Mouse (Mus musculus) adipocyte (in vitro differentiated cells): ENCODE data around the gene Jup.
A peak's percentile ranks its signal among the peaks of the same experiment; 100 is the strongest.

Experiments
- DNase-seq: peaks from one replicate; pipeline ENCODE4 v3.0.0-alpha.2; 2016; ENCODE audit warnings: low spot score

Gene Jup

GRCm38 (mm10) chr11:100357408-100357807 lies 40.2 kb downstream of the Jup start:
- DNase-seq, result no peak

DNA sequence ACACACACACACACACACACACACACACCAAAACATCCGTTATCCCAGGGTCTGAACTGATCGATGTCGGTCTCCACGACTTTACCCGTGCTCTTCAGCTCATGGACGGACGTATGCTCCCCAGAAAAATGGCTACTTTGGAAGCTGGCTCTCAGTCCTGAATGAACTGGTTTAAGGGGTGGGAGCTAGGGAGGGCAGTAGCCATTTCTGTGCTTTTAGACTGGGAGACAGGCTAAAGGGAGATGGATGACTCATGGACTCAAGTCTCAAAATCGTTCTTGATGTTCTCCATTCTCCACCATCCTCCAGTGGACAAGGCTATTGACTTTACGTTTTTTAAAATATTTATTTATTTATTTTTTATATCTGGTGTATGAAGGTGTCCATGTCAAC lies 40.7 kb downstream of the Jup start:
- no peak for DNase-seq

DNA sequence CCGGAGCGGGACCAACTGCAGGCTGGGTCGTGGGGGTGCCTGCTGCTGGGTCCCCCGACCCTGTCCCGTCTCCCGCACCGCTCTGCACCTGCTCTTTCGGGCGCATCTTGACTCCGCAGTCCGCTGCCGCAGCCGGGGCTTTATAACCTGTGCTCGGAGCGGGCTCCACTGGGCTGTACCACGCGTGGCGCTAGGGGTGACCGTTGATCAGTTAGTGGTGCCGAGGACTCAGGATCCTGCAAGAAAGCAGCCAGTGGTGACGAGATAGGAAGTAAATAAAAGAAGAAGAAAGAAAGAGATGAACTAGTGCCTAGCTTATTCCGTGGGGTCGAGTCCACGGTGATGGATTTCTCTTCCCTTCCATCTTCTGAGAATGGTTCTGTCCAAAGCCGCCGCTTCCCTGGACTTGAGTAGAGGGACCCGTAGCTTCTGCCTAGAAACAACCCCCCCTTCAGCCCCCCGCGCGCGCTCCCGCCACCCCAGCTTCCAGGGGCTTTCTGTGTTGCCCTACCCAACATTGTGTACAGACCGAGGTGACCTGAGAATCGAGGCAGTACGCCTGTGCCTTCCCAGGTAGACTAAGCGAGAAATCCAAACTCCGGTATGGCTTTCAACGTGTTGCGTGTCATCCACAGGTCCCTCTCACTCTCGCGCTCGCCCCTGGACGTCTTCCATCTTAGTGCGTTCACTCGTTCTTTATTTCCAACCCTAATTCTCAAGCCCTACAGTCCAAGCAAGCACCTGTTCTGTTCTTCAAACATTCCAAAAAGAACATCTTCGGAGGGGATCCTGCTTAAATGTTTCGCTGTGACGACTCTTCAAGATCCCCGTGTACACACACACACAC lies 41.4 kb downstream of the Jup start, which contains the start of gene Hap1:
Gene Hap1, minus strand, starts transcription at position 157 of the 847 bp plus-strand sequence.
- DNase-seq, result no peak

DNA sequence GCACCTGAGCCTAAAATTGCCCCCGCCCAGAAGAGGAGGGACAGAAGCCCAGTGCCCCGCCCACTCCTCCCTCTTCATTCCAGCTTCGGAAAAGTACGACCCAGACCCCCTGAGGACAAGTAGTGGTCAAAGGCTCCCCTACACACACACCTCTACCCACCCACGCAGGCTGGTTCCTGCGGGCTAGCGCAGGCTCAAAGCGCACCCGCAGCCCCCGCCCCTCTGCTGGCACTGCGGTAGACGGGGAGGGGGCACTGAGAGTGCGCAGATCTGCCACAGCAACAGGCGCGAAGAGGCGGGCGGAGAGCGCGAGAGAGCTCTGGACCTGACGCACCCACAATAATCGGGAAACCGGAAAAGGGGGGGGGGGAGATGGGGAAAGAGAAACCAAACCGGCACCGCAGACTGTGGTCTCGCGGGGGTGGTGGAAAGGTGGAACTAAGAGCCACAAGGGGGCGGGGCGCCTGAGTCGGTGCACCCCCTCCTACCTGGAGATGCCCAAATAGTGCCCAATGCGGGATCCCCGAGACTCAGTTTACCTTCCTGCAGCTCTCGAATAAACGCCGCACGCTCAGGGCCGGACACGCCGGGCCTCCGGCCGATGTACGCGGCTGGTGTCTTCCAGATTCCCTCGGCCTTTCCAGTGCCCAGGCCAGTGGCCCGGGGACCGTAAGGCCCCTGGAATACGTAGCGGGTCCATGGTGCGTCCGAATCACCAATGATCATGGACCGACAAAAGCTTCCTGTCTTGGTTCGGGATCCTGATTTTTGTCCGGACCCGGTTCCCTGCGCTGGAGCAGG lies 42.2 kb downstream of the Jup start:
- DNase-seq, result no peak

DNA sequence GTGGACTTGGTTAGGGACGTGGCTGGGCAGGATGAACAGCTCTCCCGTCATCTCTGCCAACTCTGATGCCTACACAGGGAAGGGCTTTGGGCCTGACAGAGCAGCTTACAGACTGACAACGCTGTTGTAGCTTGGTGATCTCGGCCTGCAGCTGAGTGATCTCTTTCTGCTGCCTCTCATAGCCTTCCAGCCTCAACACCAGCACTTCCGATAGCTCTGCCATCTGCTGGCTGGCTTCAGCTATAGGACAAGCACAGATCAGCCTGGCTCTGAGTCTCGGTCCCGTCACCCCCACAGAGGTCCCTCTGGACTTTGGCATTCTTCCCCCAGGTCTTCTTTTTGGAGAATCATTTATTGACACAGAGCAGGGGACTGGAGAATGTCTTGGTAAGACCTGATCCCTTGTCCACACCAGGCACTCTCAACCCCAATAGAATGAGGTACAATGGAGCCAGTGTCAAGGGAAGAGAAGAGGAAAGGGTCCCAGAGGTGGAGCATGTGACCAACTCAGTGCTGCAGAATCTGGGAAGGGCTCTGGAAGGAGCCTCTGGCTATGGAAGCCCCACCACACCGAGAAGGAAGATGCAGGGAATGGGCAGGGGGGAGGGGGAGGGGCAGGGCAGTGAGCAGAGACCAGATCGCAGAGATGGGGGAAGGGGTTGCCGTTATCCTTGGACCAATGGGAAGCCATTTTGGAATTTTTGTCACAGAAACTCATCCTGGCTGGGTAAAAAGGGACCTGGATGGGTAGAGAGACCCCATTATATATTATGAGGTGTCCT lies 45.3 kb downstream of the Jup start:
- peak; percentile 60 for DNase-seq

GRCm38 (mm10) chr11:100344269-100344668 lies 53.3 kb downstream of the Jup start:
- DNase-seq, result no peak

GRCm38 (mm10) chr11:100335731-100336130 lies 61.8 kb downstream of the Jup start:
- DNase-seq, result no peak

- no peak for DNase-seq
These were observed 63.6 kb downstream of the Jup start, which contains the start of gene Gast for GRCm38 (mm10) chr11:100333944-100334457. Gene Gast, plus strand, starts transcription at chr11:100334407.

DNA sequence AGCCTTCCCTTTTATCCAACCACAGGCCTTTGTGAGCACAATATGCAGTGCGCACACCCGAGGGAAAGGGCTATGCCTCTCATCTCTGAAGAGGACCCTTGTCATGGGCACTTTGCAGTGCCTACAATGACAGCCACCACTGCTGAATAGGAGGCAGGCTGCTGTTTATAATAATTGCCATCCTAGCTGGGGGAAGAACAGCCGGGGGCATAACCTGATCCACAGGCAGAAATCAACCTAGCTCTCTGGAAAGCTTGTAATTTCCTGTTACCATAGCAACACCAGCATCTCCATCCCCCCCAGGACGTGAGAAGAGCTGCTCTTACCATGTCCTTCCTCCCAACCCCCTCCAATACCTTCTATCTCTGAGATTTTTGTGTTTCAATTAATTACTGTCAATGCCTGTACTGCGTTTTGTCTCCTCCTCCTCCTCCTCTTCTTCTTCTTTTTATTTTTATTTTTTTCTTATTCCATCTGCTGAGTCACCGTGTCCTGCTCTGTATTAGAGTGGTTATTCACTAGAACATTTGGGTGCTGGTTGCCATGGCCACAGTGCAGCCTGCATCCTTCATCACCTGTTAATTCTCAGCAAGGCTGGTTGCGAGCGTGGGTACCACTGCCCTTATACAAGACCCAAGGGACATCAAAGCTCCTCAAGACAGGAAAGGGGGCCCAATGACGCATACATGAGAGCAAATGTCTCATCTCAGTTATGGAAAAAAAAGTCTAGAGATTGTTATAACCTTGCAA lies 64.6 kb downstream of the Jup start:
- no peak for DNase-seq

- DNase-seq, result peak; percentile 74
These were observed 66.7 kb downstream of the Jup start for GRCm38 (mm10) chr11:100330816-100331375.

DNA sequence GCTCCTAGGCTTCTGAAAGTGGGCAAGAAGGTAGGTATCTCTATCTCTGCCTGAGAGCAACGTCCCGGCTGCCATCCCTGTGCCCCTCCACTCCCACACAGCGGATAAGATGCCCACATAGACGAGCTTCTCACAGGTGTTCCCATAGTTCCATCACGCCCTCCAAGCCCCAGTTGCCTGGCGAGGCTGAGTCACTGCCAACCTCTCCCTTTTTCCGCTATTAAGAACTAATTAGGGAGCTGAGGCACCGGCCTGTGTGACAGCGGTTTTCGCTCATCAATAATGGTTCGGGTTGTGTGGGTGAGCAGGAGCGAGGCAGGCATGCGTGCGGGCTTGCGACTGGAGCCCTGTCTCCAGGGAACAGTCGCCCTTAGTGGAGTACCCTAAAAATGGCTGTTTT lies 67.3 kb downstream of the Jup start:
- no peak for DNase-seq

GRCm38 (mm10) chr11:100327761-100328160 lies 69.8 kb downstream of the Jup start:
- no peak for DNase-seq

DNA sequence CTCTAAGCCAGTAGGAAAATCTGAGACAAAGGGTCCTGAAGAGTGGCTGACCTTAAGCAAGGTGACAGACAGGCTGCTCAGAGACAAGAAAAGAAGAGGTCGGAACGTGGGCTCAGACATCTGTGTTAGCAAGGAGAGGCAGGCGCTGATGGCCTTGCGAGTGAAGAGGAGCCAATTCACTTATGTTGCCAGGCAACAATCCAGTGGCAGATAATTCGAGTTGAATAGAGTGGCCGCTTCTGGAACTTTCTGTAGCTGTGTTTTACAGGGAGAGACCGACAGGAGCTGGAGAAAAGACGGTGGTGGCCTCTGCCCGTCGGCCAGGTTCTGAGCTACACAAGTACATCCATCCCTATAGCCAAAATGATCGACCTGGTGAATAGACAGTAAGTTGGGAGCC lies 70.2 kb downstream of the Jup start:
- no peak for DNase-seq

GRCm38 (mm10) chr11:100325062-100325629 lies 72.4 kb downstream of the Jup start:
- no peak for DNase-seq

DNA sequence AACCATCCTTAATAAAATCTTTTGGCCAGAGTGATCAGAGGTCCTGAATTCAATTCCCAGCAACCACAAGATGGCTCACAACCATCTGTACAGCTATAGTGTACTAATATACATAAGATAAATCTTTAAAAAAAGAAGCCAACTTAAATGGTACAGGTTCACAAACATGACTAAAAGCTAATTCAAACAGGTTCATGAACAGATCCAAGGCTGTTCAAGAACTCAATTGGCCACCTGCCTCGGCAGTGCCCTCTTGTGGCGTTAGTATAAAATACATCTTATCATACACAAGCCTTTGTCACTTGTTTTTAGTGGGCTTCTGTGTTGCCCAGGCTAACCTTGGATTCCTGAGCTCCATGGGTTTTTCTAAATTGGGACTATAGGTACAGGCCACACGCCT lies 74.0 kb downstream of the Jup start:
- peak; percentile 83 for DNase-seq

DNA sequence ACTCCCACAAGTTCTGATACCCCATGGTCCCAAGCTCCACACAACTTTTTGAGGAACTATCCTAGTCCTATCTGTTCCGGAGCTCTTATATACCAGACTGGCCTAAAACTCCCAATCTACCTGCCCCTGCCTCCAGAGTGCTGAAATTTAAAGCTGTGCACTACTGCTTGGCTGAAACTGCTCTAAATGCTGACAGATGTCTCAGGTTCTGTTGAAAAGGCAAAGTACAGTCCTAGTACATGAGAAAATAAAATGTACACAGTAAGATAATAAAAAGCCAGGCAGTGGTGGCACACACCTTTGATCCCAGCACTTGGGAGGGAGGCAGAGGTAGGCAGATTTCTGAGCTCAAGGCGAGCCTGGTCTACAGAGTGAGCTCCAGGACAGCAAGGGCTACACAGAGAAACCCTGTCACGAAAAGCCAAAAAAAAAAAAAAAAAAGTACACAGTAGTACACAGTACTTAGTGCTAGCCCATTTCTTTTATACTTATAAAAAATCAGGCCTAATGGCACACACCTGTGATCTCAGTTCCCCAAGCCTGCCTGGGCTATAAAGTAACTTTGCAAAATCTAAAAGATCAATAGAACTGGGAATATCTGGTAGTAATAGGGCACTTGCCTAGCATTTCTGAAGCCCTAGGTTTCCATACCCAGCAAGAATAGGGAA lies 74.8 kb downstream of the Jup start:
- no peak for DNase-seq

DNA sequence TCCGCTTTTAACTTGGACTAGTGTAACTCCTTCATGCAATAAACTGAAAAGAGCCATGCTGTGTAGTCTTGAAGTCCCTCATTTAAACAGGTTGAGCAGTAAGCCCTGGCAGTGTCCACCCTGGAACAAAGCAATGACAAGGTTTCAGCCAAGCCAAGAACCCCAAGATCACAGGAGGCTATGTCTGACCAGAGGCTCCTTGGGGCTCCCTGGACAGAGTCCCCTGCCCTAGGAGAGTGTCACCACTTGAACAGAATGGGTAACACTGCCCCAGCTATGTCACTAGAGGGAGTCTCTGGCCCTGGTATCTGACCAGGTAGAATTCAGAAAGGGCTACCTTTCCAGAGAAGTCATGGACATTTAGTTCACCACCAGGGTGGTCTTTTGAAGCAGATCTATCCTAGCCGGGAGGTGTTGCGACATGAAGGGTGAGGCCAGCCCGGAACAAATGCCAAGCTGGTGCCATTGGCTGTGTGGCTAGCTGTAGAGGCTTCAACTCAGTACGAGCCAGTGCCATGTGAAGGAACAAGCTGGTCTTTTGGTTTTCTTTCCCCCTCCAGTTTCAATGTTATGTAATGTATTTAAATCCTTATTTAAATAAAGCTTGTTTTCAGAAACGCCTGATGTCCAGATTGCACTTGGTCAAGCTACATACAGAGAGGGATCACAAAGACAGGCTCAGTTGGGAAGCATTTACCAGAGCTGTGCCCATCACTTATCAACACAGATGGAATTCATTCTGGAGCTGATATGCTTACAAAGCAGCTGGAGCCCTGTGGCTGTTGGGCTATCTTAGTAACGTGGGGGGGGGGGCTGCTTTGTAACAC lies 75.9 kb downstream of the Jup start:
- DNase-seq, result peak; percentile 46

DNA sequence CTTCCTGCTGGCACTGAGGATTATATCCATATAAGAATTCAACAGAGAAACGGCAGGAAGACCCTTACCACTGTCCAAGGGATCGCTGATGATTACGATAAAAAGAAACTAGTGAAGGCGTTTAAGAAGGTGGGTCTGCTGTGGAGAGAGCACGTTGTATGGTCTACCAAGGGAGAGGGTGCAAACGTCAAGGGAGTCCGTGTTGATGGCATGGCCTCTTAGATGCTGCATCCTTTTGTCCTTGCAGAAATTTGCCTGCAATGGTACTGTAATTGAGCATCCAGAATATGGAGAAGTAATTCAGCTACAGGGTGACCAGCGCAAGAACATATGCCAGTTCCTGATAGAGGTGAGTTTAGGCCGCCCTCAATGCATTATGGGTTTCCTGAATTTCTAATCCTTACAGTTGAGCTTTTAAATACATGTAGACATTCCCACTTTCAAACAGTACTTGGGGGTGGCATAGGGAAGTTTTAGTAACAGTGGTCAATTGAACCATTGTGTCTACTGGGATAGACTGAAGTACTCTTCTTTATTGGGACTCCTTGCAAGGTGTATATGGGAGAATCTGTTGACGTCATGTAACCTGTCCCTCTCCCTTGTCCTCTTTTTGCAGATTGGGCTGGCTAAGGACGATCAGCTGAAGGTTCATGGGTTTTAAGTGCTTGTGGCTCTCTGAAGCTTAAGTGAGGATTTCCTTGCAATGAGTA lies 76.7 kb downstream of the Jup start:
- DNase-seq, result peak; percentile 25
